Mouse (Mus musculus): ENCODE measurements around the gene Tm4sf4. TPM values are rescaled to one million over a fixed set of nuclear protein-coding genes. Genes with fewer than 3 reads are reported as not detected.

Gene Tm4sf4
- polyA plus RNA-seq (2016; fragmentation: Nextera tagmentation; extraction: Ambion mirVana), result not detected in 2 replicates

GRCm38 (mm10) chr3:57425089-57425730 is at the start of gene Tm4sf4:
TSS of gene Tm4sf4 (plus strand) at chr3:57425314.
- no peaks in the 10 kb centered on the region for H3K9me3 ChIP-seq (replicated peaks)
- 0 out of 2 replicates have a peak, but pooled peaks cover 3% of the 10 kb centered on the region for H3K4me1 ChIP-seq
- no peak for DNase-seq (ENCODE audit: low spot score)
- H3K27me3 ChIP-seq (ENCODE audit: low read depth, poor library complexity, severe bottlenecking), result no peaks in the 10 kb centered on the region
- H3K4me3 ChIP-seq, result no peak within 1 kb of the TSS
- no peak within 1 kb of the TSS for H3K27ac ChIP-seq
- 52% methylated on average over 10 of the region's 10 CpGs for WGBS
- no peaks in the 10 kb centered on the region for H3K36me3 ChIP-seq

- Histone ChIP-seq H3K9me3 (replicated peaks) (no peaks in the 10 kb centered on the region), H3K27me3 (ENCODE audit: low read depth, poor library complexity, severe bottlenecking) (no peaks in the 10 kb centered on the region), H3K4me1 (no peaks in the 10 kb centered on the region), H3K27ac (no peak overlapping the region), H3K36me3 (no peaks in the 10 kb centered on the region), H3K4me3 (no peak overlapping the region)
- WGBS, result 81% methylated on average over 6 of the region's 6 CpGs
- DNase-seq (ENCODE audit: low spot score), result no peak
These were observed 38.7 kb upstream of the Tm4sf4 start for GRCm38 (mm10) chr3:57386423-57386822.

GRCm38 (mm10) chr3:57386895-57387294 is 38.2 kb upstream of the Tm4sf4 start:
- Histone ChIP-seq H3K4me3 (no peak overlapping the region), H3K27ac (no peak overlapping the region), H3K27me3 (ENCODE audit: low read depth, poor library complexity, severe bottlenecking) (no peaks in the 10 kb centered on the region), H3K9me3 (replicated peaks) (no peaks in the 10 kb centered on the region), H3K36me3 (no peaks in the 10 kb centered on the region), H3K4me1 (no peaks in the 10 kb centered on the region)
- no peak for DNase-seq (ENCODE audit: low spot score)
- 76% methylated on average over 2 of the region's 2 CpGs for WGBS

- Histone ChIP-seq H3K9me3 (replicated peaks) (no peaks in the 10 kb centered on the region), H3K27me3 (ENCODE audit: low read depth, poor library complexity, severe bottlenecking) (no peaks in the 10 kb centered on the region), H3K4me3 (no peak overlapping the region), H3K36me3 (no peaks in the 10 kb centered on the region), H3K4me1 (no peaks in the 10 kb centered on the region), H3K27ac (no peak overlapping the region)
- 73% methylated on average over 2 of the region's 2 CpGs for WGBS
- no peak for DNase-seq (ENCODE audit: low spot score)
These were observed 37.5 kb upstream of the Tm4sf4 start for GRCm38 (mm10) chr3:57387593-57387992.

- no peaks in the 10 kb centered on the region for H3K4me1 ChIP-seq
- WGBS, result 91% methylated on average over 4 of the region's 4 CpGs
- no peak overlapping the region for H3K4me3 ChIP-seq
These were observed 13.6 kb upstream of the Tm4sf4 start for GRCm38 (mm10) chr3:57411535-57411934.

GRCm38 (mm10) chr3:57420233-57420632 is 4.9 kb upstream of the Tm4sf4 start:
- Histone ChIP-seq H3K36me3 (no peaks in the 10 kb centered on the region), H3K27me3 (ENCODE audit: low read depth, poor library complexity, severe bottlenecking) (no peaks in the 10 kb centered on the region), H3K4me3 (no peak overlapping the region), H3K27ac (no peak overlapping the region), H3K9me3 (replicated peaks) (no peaks in the 10 kb centered on the region), H3K4me1 (no peaks in the 10 kb centered on the region)
- WGBS, result 82% methylated on average over 2 of the region's 2 CpGs
- no peak for DNase-seq (ENCODE audit: low spot score)

More at GRCm38 (mm10) chr3:57411535-57411934, 13.6 kb upstream of the Tm4sf4 start:
- Histone ChIP-seq H3K27me3 (ENCODE audit: low read depth, poor library complexity, severe bottlenecking) (no peaks in the 10 kb centered on the region), H3K9me3 (replicated peaks) (no peaks in the 10 kb centered on the region), H3K36me3 (no peaks in the 10 kb centered on the region), H3K27ac (no peak overlapping the region)
- DNase-seq (ENCODE audit: low spot score), result no peak

- no peak overlapping the region for H3K4me3 ChIP-seq
- no peaks in the 10 kb centered on the region for H3K27me3 ChIP-seq (ENCODE audit: low read depth, poor library complexity, severe bottlenecking)
- H3K36me3 ChIP-seq, result no peaks in the 10 kb centered on the region
- no peaks in the 10 kb centered on the region for H3K9me3 ChIP-seq (replicated peaks)
- 0 out of 2 replicates have a peak, but pooled peaks cover 3% of the 10 kb centered on the region for H3K4me1 ChIP-seq
- no peak for DNase-seq (ENCODE audit: low spot score)
- no peak overlapping the region for H3K27ac ChIP-seq
- 90% methylated on average over 1 of the region's 1 CpGs for WGBS
These were observed 4.5 kb upstream of the Tm4sf4 start for GRCm38 (mm10) chr3:57420660-57421059.

- Histone ChIP-seq H3K4me1 (0 out of 2 replicates have a peak, but pooled peaks cover 3% of the 10 kb centered on the region), H3K27ac (no peak overlapping the region), H3K4me3 (no peak overlapping the region), H3K36me3 (no peaks in the 10 kb centered on the region), H3K9me3 (replicated peaks) (no peaks in the 10 kb centered on the region), H3K27me3 (ENCODE audit: low read depth, poor library complexity, severe bottlenecking) (no peaks in the 10 kb centered on the region)
- no peak for DNase-seq (ENCODE audit: low spot score)
- WGBS, result 83% methylated on average over 11 of the region's 11 CpGs
These were observed 1.2 kb downstream of the Tm4sf4 start for GRCm38 (mm10) chr3:57426351-57426750.

GRCm38 (mm10) chr3:57428682-57429464 is 3.8 kb downstream of the Tm4sf4 start:
- no peak overlapping the region for H3K27ac ChIP-seq

GRCm38 (mm10) chr3:57429486-57429885 is 4.4 kb downstream of the Tm4sf4 start:
- Histone ChIP-seq H3K9me3 (replicated peaks) (no peaks in the 10 kb centered on the region), H3K4me1 (0 out of 2 replicates have a peak, but pooled peaks cover 3% of the 10 kb centered on the region), H3K27ac (no peak overlapping the region), H3K36me3 (no peaks in the 10 kb centered on the region), H3K4me3 (no peak overlapping the region), H3K27me3 (ENCODE audit: low read depth, poor library complexity, severe bottlenecking) (no peaks in the 10 kb centered on the region)
- DNase-seq (ENCODE audit: low spot score), result no peak
- WGBS, result 48% methylated on average over 4 of the region's 4 CpGs

More at GRCm38 (mm10) chr3:57428682-57429464, 3.8 kb downstream of the Tm4sf4 start:
- H3K36me3 ChIP-seq, result no peaks in the 10 kb centered on the region
- H3K4me1 ChIP-seq, result 0 out of 2 replicates have a peak, but pooled peaks cover 3% of the 10 kb centered on the region
- WGBS, result 20% methylated on average over 5 of the region's 5 CpGs
- H3K9me3 ChIP-seq (replicated peaks), result no peaks in the 10 kb centered on the region
- no peak for DNase-seq (ENCODE audit: low spot score)
- H3K27me3 ChIP-seq (ENCODE audit: low read depth, poor library complexity, severe bottlenecking), result no peaks in the 10 kb centered on the region
- no peak overlapping the region for H3K4me3 ChIP-seq

GRCm38 (mm10) chr3:57431706-57432105 is 6.6 kb downstream of the Tm4sf4 start:
- Histone ChIP-seq H3K36me3 (no peaks in the 10 kb centered on the region), H3K4me3 (no peak overlapping the region), H3K27me3 (ENCODE audit: low read depth, poor library complexity, severe bottlenecking) (no peaks in the 10 kb centered on the region), H3K9me3 (replicated peaks) (no peaks in the 10 kb centered on the region), H3K4me1 (no peaks in the 10 kb centered on the region), H3K27ac (no peak overlapping the region)
- no peak for DNase-seq (ENCODE audit: low spot score)
- 80% methylated on average over 3 of the region's 3 CpGs for WGBS

- WGBS, result 87% methylated on average over 8 of the region's 8 CpGs
- no peak for DNase-seq (ENCODE audit: low spot score)
- Histone ChIP-seq H3K36me3 (no peaks in the 10 kb centered on the region), H3K27me3 (ENCODE audit: low read depth, poor library complexity, severe bottlenecking) (no peaks in the 10 kb centered on the region), H3K27ac (no peak overlapping the region), H3K4me3 (no peak overlapping the region), H3K9me3 (replicated peaks) (no peaks in the 10 kb centered on the region), H3K4me1 (no peaks in the 10 kb centered on the region)
These were observed 10.2 kb downstream of the Tm4sf4 start for GRCm38 (mm10) chr3:57435364-57435763.

- H3K9me3 ChIP-seq (replicated peaks), result no peaks in the 10 kb centered on the region
- DNase-seq (ENCODE audit: low spot score), result no peak
- H3K27ac ChIP-seq, result no peak overlapping the region
- H3K36me3 ChIP-seq, result no peaks in the 10 kb centered on the region
- no peak overlapping the region for H3K4me3 ChIP-seq
- WGBS, result 63% methylated on average over 3 of the region's 3 CpGs
- H3K27me3 ChIP-seq (ENCODE audit: low read depth, poor library complexity, severe bottlenecking), result no peaks in the 10 kb centered on the region
- H3K4me1 ChIP-seq, result no peaks in the 10 kb centered on the region
These were observed 15.8 kb downstream of the Tm4sf4 start for GRCm38 (mm10) chr3:57440956-57441355.
